Mouse (Mus musculus) erythroblast, embryonic 14.5 days (primary cell): ENCODE data around the gene Ak9.

Source experiments
- GATA1 ChIP-seq: IDR thresholded peaks from 2 replicates; pipeline ENCODE4 v1.6.1; 2012; ENCODE audit warnings: low read length, inconsistent platforms, mixed read lengths
- TAL1 ChIP-seq: IDR thresholded peaks from 3 replicates; pipeline ENCODE4 v1.6.1; 2012; ENCODE audit warnings: low read length, inconsistent platforms, mixed read lengths

- no peak for TF ChIP-seq GATA1
- no peak for TF ChIP-seq TAL1
Measured at GRCm38 (mm10) chr10:41365086-41365485, 61.3 kb downstream of the Ak9 start.
